Mouse (Mus musculus): ENCODE data around the gene Zfp462. TPM values are rescaled to one million over a fixed set of nuclear protein-coding genes. Genes with fewer than 3 reads are reported as not detected.
A peak's percentile ranks its signal among the peaks of the same experiment; 100 is the strongest.

Zfp462 gene
- polyA plus RNA-seq, 1 experiment from 2014 or later: 20.5 TPM

GRCm38 (mm10) chr4:55066341-55067170 lies 121.7 kb downstream of the Zfp462 start:
- H3K36me3 ChIP-seq (ENCODE audit: control insufficient read depth, insufficient read depth): peaks cover 8% of the 10 kb centered on the region
- no peak overlapping the region for H3K4me2 ChIP-seq (ENCODE audit: low read length)
- H3K4me1 ChIP-seq (replicated peaks; ENCODE audit: control insufficient read depth, insufficient read depth, low read length): peaks cover 3% of the 10 kb centered on the region; the same call in 1 of the 2 replicates
- no peaks in the 10 kb centered on the region for H3K27me3 ChIP-seq (replicated peaks; ENCODE audit: control insufficient read depth, insufficient read depth, low read length)
- ATAC-seq: no peak
- no peak overlapping the region for H3K4me3 ChIP-seq (replicated peaks; ENCODE audit: low read length)
- WGBS: 78% methylated on average over 17 of the region's 17 CpGs
- H3K9ac ChIP-seq (replicated peaks; ENCODE audit: low read depth, low read length): no peak overlapping the region
- no peaks in the 10 kb centered on the region for H3K9me3 ChIP-seq (ENCODE audit: control insufficient read depth, low read length)
- no peak overlapping the region for H3K27ac ChIP-seq (ENCODE audit: low read length)

DNA sequence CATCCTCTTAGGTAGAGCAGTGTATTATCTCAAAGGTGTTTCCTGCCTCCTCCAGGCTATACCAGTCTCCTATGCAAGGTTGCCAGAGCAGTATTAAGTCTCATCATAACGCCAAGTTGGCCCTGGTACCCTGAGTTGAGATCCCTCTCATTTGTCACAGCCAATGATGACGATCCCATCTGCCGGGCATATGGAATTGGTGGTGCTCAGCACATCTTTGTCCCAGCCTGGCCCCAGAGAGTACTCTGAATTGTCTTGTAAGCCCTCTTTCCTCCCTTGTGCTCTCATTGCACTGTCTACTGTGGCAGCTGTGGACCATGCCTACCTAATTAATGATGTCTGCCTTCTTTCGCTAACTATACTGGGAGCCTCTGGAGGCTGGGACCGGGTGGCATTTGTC lies 126.7 kb downstream of the Zfp462 start:
- 58% methylated on average over 5 of the region's 5 CpGs for WGBS
- Histone ChIP-seq H3K4me2 (ENCODE audit: low read length) (no peak overlapping the region), H3K4me1 (replicated peaks; ENCODE audit: control insufficient read depth, insufficient read depth, low read length) (peaks cover 7% of the 10 kb centered on the region), H3K9ac (replicated peaks; ENCODE audit: low read depth, low read length) (no peak overlapping the region), H3K27me3 (replicated peaks; ENCODE audit: control insufficient read depth, insufficient read depth, low read length) (no peaks in the 10 kb centered on the region), H3K36me3 (ENCODE audit: control insufficient read depth, insufficient read depth) (peaks cover 29% of the 10 kb centered on the region), H3K9me3 (ENCODE audit: control insufficient read depth, low read length) (no peaks in the 10 kb centered on the region), H3K4me3 (replicated peaks; ENCODE audit: low read length) (no peak overlapping the region), H3K27ac (ENCODE audit: low read length) (0 out of 2 replicates have a peak overlapping the region, but pooled peaks have one; percentile 47)
- peak; percentile 67 for ATAC-seq

DNA sequence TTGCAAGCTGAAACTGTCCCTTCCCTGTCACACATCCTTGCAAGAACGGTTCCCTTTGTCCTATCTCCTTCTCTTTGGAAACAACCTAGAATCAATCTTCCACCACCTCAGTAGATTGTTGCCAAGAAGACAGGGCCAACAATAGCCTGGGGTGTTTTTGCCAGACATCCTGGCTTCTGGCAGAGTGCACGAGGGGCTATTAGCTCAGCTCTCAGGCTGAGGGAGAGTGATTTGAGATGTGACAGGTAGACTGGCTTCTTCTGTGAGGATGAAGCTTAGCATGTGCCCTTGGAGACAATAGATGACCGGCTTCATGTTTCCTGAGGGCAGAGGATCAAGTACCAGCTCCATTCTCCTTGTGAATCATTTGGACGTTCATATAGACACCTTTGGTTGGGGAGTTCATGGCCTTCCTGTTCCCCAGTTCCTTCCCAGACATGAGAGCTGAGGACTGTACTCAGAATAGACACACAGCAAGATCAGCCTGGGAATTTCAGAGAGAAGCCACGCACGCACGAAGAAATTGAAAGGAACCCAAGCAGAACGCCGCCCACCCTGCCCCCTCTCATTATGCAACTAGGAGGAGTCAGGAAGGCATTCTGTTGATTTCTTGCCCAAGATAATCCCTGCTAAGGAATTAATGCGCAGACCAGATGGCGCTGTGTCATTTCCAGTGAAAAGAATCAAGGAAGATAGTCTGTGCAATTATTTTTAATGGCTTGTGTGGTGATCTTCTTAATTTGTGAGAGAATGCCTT lies 132.5 kb downstream of the Zfp462 start:
- Histone ChIP-seq H3K4me3 (replicated peaks; ENCODE audit: low read length) (no peak overlapping the region), H3K9ac (replicated peaks; ENCODE audit: low read depth, low read length) (no peak overlapping the region), H3K27ac (ENCODE audit: low read length) (peak overlapping the region; percentile 92), H3K36me3 (ENCODE audit: control insufficient read depth, insufficient read depth) (peaks cover 41% of the 10 kb centered on the region), H3K27me3 (replicated peaks; ENCODE audit: control insufficient read depth, insufficient read depth, low read length) (no peaks in the 10 kb centered on the region), H3K4me2 (ENCODE audit: low read length) (no peak overlapping the region), H3K9me3 (ENCODE audit: control insufficient read depth, low read length) (no peaks in the 10 kb centered on the region), H3K4me1 (replicated peaks; ENCODE audit: control insufficient read depth, insufficient read depth, low read length) (peaks cover 26% of the 10 kb centered on the region)
- ATAC-seq: peak; percentile 86
- WGBS: 23% methylated on average over 11 of the region's 11 CpGs

GRCm38 (mm10) chr4:55077902-55078716 lies 133.3 kb downstream of the Zfp462 start:
- H3K4me3 ChIP-seq (replicated peaks; ENCODE audit: low read length): no peak overlapping the region
- H3K27ac ChIP-seq (ENCODE audit: low read length): peak overlapping the region; percentile 92
- no peak overlapping the region for H3K9ac ChIP-seq (replicated peaks; ENCODE audit: low read depth, low read length)
- peaks cover 26% of the 10 kb centered on the region for H3K4me1 ChIP-seq (replicated peaks; ENCODE audit: control insufficient read depth, insufficient read depth, low read length)
- peak; percentile 65 for ATAC-seq
- WGBS: 46% methylated on average over 16 of the region's 16 CpGs
- no peak overlapping the region for H3K4me2 ChIP-seq (ENCODE audit: low read length)
- H3K27me3 ChIP-seq (replicated peaks; ENCODE audit: control insufficient read depth, insufficient read depth, low read length): no peaks in the 10 kb centered on the region
- H3K36me3 ChIP-seq (ENCODE audit: control insufficient read depth, insufficient read depth): peaks cover 37% of the 10 kb centered on the region
- H3K9me3 ChIP-seq (ENCODE audit: control insufficient read depth, low read length): no peaks in the 10 kb centered on the region

- WGBS: 83% methylated on average over 9 of the region's 9 CpGs
- H3K9ac ChIP-seq (replicated peaks; ENCODE audit: low read depth, low read length): no peak overlapping the region
- H3K36me3 ChIP-seq (ENCODE audit: control insufficient read depth, insufficient read depth): peaks cover 33% of the 10 kb centered on the region
- peaks cover 26% of the 10 kb centered on the region for H3K4me1 ChIP-seq (replicated peaks; ENCODE audit: control insufficient read depth, insufficient read depth, low read length)
- no peak overlapping the region for H3K4me3 ChIP-seq (replicated peaks; ENCODE audit: low read length)
- peak overlapping the region; percentile 23; the same call in 1 of the 2 replicates for H3K27ac ChIP-seq (ENCODE audit: low read length)
- H3K4me2 ChIP-seq (ENCODE audit: low read length): no peak overlapping the region
- no peaks in the 10 kb centered on the region for H3K9me3 ChIP-seq (ENCODE audit: control insufficient read depth, low read length)
- H3K27me3 ChIP-seq (replicated peaks; ENCODE audit: control insufficient read depth, insufficient read depth, low read length): no peaks in the 10 kb centered on the region
- ATAC-seq: no peak
These were observed 134.2 kb downstream of the Zfp462 start for GRCm38 (mm10) chr4:55079056-55079455.

DNA sequence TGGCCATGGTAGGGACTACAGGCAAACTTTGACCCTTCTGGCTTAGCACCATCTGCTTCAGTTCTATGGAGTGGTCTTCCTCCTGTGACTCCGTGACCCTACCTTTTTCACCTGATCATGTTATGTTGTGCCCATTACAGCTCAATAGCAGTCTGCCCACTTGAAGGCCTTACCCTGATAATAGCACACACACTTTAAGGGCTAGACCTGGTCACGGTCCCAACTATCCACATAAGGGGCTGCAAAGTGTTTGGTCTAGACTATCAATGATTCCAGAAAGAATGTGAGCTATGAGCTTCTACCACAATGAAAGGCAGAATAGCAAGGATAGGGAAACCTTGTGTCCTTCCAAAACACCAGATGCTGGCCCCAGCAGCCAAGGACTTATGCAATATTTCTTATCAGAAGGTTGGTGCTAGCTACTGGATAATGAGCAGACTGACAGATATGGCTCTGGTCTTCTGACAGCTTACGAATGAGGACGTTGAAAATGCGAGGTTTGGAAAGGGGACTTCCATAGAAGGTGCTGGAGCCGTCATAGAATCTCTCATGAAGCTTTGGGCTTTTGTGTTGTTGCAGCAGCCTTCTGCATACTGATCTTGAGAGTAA lies 139.3 kb downstream of the Zfp462 start:
- H3K4me2 ChIP-seq (ENCODE audit: low read length): no peak overlapping the region
- no peaks in the 10 kb centered on the region for H3K9me3 ChIP-seq (ENCODE audit: control insufficient read depth, low read length)
- no peak overlapping the region; the same call in 1 of the 2 replicates for H3K27ac ChIP-seq (ENCODE audit: low read length)
- H3K27me3 ChIP-seq (replicated peaks; ENCODE audit: control insufficient read depth, insufficient read depth, low read length): no peaks in the 10 kb centered on the region
- H3K36me3 ChIP-seq (ENCODE audit: control insufficient read depth, insufficient read depth): peaks cover 18% of the 10 kb centered on the region
- ATAC-seq: no peak
- 84% methylated on average over 6 of the region's 6 CpGs for WGBS
- H3K9ac ChIP-seq (replicated peaks; ENCODE audit: low read depth, low read length): no peak overlapping the region
- no peak overlapping the region for H3K4me3 ChIP-seq (replicated peaks; ENCODE audit: low read length)
- H3K4me1 ChIP-seq (replicated peaks; ENCODE audit: control insufficient read depth, insufficient read depth, low read length): peaks cover 13% of the 10 kb centered on the region

- peak; percentile 63 for ATAC-seq
These were observed 143.3 kb downstream of the Zfp462 start for GRCm38 (mm10) chr4:55088153-55088552.

GRCm38 (mm10) chr4:55088922-55089321 lies 144.1 kb downstream of the Zfp462 start:
- Histone ChIP-seq H3K4me3 (replicated peaks; ENCODE audit: low read length) (no peak overlapping the region), H3K4me1 (replicated peaks; ENCODE audit: control insufficient read depth, insufficient read depth, low read length) (peaks cover 14% of the 10 kb centered on the region), H3K4me2 (ENCODE audit: low read length) (no peak overlapping the region), H3K27ac (ENCODE audit: low read length) (peak overlapping the region; percentile 85), H3K9ac (replicated peaks; ENCODE audit: low read depth, low read length) (no peak overlapping the region), H3K36me3 (ENCODE audit: control insufficient read depth, insufficient read depth) (no peaks in the 10 kb centered on the region), H3K9me3 (ENCODE audit: control insufficient read depth, low read length) (no peaks in the 10 kb centered on the region), H3K27me3 (replicated peaks; ENCODE audit: control insufficient read depth, insufficient read depth, low read length) (no peaks in the 10 kb centered on the region)
- 29% methylated on average over 6 of the region's 6 CpGs for WGBS
- peak; percentile 47; the same call in 1 of the 2 replicates for ATAC-seq

More at GRCm38 (mm10) chr4:55088153-55088552, 143.3 kb downstream of the Zfp462 start:
- H3K9me3 ChIP-seq (ENCODE audit: control insufficient read depth, low read length): no peaks in the 10 kb centered on the region
- H3K4me1 ChIP-seq (replicated peaks; ENCODE audit: control insufficient read depth, insufficient read depth, low read length): peaks cover 14% of the 10 kb centered on the region
- H3K4me2 ChIP-seq (ENCODE audit: low read length): no peak overlapping the region
- WGBS: 81% methylated on average over 3 of the region's 3 CpGs
- H3K36me3 ChIP-seq (ENCODE audit: control insufficient read depth, insufficient read depth): peaks cover 2% of the 10 kb centered on the region; the same call in 1 of the 2 replicates
- H3K4me3 ChIP-seq (replicated peaks; ENCODE audit: low read length): no peak overlapping the region
- H3K27me3 ChIP-seq (replicated peaks; ENCODE audit: control insufficient read depth, insufficient read depth, low read length): no peaks in the 10 kb centered on the region
- peak overlapping the region; percentile 85 for H3K27ac ChIP-seq (ENCODE audit: low read length)
- H3K9ac ChIP-seq (replicated peaks; ENCODE audit: low read depth, low read length): no peak overlapping the region
